Mouse (Mus musculus): ENCODE measurements at regions not wholly inside any gene's neighbourhood (a gene's known extent, or its start where the extent isn't known, plus 50 kb on each side); places are given as distances from the start of the nearest gene placed in this dataset.

DNA sequence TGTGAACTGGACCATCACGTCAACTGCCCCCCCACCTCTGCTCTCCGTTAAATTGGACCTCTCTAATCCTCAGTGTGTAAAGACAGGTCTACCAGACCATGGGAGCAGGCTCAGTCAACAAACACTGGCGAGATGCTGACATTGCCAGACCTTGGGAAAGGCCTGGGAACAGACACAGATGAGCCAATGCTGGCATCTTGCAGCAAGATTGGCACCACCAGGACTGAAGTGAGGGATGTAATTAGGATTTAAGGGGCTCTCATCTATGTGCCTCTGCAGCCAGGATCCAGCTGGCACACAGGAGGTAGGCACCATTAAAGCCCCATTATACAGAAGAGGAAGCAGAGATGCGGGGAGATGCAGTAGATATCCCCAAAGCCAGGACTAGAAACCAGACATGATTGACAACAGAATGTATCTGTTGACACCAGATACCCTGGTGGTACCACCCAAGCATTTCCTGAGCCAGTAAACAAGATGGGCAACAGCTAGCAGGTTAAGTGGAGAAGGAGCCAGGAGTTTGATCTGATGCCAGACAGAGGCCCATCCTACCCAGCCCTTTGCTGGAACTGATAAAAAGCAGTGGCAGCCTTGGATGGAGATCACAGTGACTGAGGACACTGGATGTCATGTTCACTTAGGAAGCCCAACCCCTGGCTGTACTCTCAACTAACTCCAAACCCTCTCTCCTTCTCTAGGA lies 59.7 kb upstream of the Cplx2 start:
- no peak for ATAC-seq (ENCODE audit: low read depth)
- no peaks in the 10 kb centered on the region for H3K9me3 ChIP-seq (ENCODE audit: control insufficient read depth, low read length)
- H3K27me3 ChIP-seq (replicated peaks; ENCODE audit: control insufficient read depth, insufficient read depth, low read length) = no peaks in the 10 kb centered on the region
- H3K4me2 ChIP-seq (ENCODE audit: low read depth, low read length) = no peak overlapping the region
- 92% methylated on average over 4 of the region's 4 CpGs for WGBS
- no peak overlapping the region for H3K27ac ChIP-seq (replicated peaks; ENCODE audit: low read depth, low read length)
- no peak for DNase-seq (ENCODE audit: low spot score)
- H3K9ac ChIP-seq (ENCODE audit: low read depth, low read length) = no peak overlapping the region
- H3K4me3 ChIP-seq (ENCODE audit: low read depth, low read length) = no peak overlapping the region
- H3K4me1 ChIP-seq (ENCODE audit: control insufficient read depth, insufficient read depth, low read length) = peaks cover 24% of the 10 kb centered on the region
- 0 out of 2 replicates have a peak, but pooled peaks cover 3% of the 10 kb centered on the region for H3K36me3 ChIP-seq (ENCODE audit: control insufficient read depth, insufficient read depth, low read length)

DNA sequence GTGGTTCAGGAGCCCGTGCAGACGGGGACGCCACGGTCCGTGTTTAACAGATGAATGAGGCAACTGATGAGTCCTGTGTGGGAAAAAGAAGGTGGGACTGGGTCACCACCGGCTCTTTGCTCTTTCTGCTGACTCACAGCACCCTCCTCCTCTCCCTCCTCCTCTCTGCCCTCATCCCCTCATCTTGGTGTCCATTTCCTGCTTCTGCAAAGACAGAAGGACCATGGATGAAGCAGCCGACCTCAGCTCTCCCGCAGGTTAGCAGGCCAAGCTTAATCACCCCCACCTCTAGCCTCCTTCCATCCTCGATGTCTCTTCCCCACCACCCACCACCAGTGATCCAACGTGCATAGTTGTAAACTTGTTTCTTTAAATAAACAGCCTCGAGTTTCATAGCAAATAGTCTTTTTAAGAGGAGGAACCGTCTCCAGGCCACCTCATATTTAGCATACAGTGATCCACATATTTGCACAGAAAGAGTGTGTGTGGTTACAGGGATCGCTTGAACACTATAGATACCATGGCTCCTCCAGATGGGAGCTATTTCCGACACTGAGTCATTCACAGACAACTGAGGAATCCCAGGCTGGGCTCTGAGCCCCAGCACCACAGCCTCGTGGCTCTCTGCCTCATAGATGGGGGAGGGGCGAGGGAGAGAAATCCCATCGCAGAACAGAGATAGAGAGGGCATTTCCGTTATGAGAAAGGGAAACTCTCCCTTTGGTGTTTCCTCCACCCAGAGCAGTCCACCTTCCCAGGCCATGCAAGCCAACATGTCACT lies 58.6 kb upstream of the Cplx2 start:
- 59% methylated on average over 18 of the region's 18 CpGs for WGBS
- ATAC-seq (ENCODE audit: low read depth) = peak; percentile 69; the same call in 1 of the 2 replicates
- Histone ChIP-seq H3K36me3 (ENCODE audit: control insufficient read depth, insufficient read depth, low read length) (0 out of 2 replicates have a peak, but pooled peaks cover 3% of the 10 kb centered on the region), H3K9ac (ENCODE audit: low read depth, low read length) (no peak overlapping the region), H3K4me1 (ENCODE audit: control insufficient read depth, insufficient read depth, low read length) (peaks cover 14% of the 10 kb centered on the region), H3K27ac (replicated peaks; ENCODE audit: low read depth, low read length) (no peak overlapping the region), H3K4me2 (ENCODE audit: low read depth, low read length) (no peak overlapping the region), H3K9me3 (ENCODE audit: control insufficient read depth, low read length) (no peaks in the 10 kb centered on the region), H3K27me3 (replicated peaks; ENCODE audit: control insufficient read depth, insufficient read depth, low read length) (no peaks in the 10 kb centered on the region), H3K4me3 (ENCODE audit: low read depth, low read length) (no peak overlapping the region)
- peak; percentile 76 for DNase-seq (ENCODE audit: low spot score)

DNA sequence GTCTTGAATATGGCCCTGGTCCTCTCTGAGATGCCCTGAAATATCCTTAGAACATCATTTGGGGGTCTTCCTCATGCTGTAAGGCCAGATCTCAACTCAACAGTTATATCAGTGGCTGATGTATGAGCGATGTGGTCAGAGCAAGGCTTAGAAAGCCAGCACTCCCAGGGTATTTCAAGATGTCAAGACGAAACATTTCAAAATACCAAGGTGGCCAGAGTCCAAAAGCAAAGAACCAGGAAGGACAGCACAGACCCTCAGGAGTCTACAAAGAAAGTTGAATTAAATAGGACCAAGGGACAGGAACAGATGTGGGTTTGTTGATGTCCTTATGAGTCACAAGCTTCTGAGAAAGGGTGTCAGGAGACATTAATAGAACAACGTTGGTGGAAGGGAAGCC lies 55.8 kb upstream of the Cplx2 start:
- 84% methylated on average over 3 of the region's 3 CpGs for WGBS
- DNase-seq (ENCODE audit: low spot score) = no peak

DNA sequence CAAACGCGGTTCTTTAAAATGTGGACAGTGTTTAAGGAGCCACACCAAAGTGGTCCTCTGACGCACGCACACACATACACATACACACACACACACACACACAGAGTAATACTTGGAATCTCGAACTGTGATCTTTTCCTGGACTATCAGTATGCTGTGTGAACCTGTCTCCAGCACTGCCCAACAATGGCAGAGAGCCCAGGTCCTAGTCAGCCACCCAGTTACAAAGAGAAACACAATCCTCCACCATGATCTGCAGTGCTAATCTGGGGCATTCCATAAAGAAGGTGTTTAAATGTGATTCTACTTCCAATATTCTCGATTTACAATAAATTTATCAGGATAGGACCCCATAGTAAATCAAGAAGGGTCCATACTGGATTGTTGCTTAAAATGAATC lies 54.2 kb upstream of the Cplx2 start:
- DNase-seq (ENCODE audit: low spot score) = no peak

More for the DNA sequence above, 55.8 kb upstream of the Cplx2 start:
- H3K4me3 ChIP-seq (ENCODE audit: low read depth, low read length) = no peak overlapping the region
- H3K9me3 ChIP-seq (ENCODE audit: control insufficient read depth, low read length) = no peaks in the 10 kb centered on the region
- 0 out of 2 replicates have a peak, but pooled peaks cover 3% of the 10 kb centered on the region for H3K36me3 ChIP-seq (ENCODE audit: control insufficient read depth, insufficient read depth, low read length)
- H3K4me1 ChIP-seq (ENCODE audit: control insufficient read depth, insufficient read depth, low read length) = peaks cover 5% of the 10 kb centered on the region; the same call in 1 of the 2 replicates
- no peak overlapping the region for H3K27ac ChIP-seq (replicated peaks; ENCODE audit: low read depth, low read length)
- no peak overlapping the region for H3K4me2 ChIP-seq (ENCODE audit: low read depth, low read length)
- no peaks in the 10 kb centered on the region for H3K27me3 ChIP-seq (replicated peaks; ENCODE audit: control insufficient read depth, insufficient read depth, low read length)
- ATAC-seq (ENCODE audit: low read depth) = no peak
- no peak overlapping the region for H3K9ac ChIP-seq (ENCODE audit: low read depth, low read length)

DNA sequence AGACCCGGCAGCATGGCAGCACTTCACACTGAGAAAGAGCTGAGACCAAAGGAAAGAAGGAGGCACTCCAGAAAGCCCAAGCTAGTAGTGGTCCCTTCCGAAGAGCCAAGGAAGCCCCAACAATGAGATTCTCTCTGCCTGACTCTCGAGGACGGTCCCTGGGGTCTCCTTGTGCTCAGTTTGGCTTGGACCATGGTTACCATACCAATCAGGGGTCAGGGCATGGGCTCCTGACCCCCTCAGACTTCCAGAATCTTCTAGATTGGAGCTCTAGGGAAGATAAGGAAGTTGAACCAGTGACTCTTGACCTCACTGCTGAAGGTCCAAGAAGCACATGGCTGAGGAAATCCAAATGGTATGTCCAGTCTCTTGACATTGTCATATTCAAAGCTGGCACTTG lies 53.0 kb upstream of the Cplx2 start:
- no peak for DNase-seq (ENCODE audit: low spot score)
- 95% methylated on average over 4 of the region's 4 CpGs for WGBS
- H3K27me3 ChIP-seq (replicated peaks; ENCODE audit: control insufficient read depth, insufficient read depth, low read length) = no peaks in the 10 kb centered on the region
- no peaks in the 10 kb centered on the region for H3K4me1 ChIP-seq (ENCODE audit: control insufficient read depth, insufficient read depth, low read length)
- 0 out of 2 replicates have a peak, but pooled peaks cover 3% of the 10 kb centered on the region for H3K36me3 ChIP-seq (ENCODE audit: control insufficient read depth, insufficient read depth, low read length)
- no peak overlapping the region for H3K4me2 ChIP-seq (ENCODE audit: low read depth, low read length)
- ATAC-seq (ENCODE audit: low read depth) = no peak
- H3K27ac ChIP-seq (replicated peaks; ENCODE audit: low read depth, low read length) = no peak overlapping the region
- no peak overlapping the region for H3K9ac ChIP-seq (ENCODE audit: low read depth, low read length)
- no peak overlapping the region for H3K4me3 ChIP-seq (ENCODE audit: low read depth, low read length)
- no peaks in the 10 kb centered on the region for H3K9me3 ChIP-seq (ENCODE audit: control insufficient read depth, low read length)

More for the DNA sequence above, 54.2 kb upstream of the Cplx2 start:
- no peak for ATAC-seq (ENCODE audit: low read depth)
- no peak overlapping the region for H3K9ac ChIP-seq (ENCODE audit: low read depth, low read length)
- no peaks in the 10 kb centered on the region for H3K27me3 ChIP-seq (replicated peaks; ENCODE audit: control insufficient read depth, insufficient read depth, low read length)
- peaks cover 5% of the 10 kb centered on the region; the same call in 1 of the 2 replicates for H3K4me1 ChIP-seq (ENCODE audit: control insufficient read depth, insufficient read depth, low read length)
- H3K27ac ChIP-seq (replicated peaks; ENCODE audit: low read depth, low read length) = no peak overlapping the region
- H3K36me3 ChIP-seq (ENCODE audit: control insufficient read depth, insufficient read depth, low read length) = 0 out of 2 replicates have a peak, but pooled peaks cover 3% of the 10 kb centered on the region
- H3K4me2 ChIP-seq (ENCODE audit: low read depth, low read length) = no peak overlapping the region
- no peaks in the 10 kb centered on the region for H3K9me3 ChIP-seq (ENCODE audit: control insufficient read depth, low read length)
- WGBS = 91% methylated on average over 6 of the region's 6 CpGs
- H3K4me3 ChIP-seq (ENCODE audit: low read depth, low read length) = no peak overlapping the region

DNA sequence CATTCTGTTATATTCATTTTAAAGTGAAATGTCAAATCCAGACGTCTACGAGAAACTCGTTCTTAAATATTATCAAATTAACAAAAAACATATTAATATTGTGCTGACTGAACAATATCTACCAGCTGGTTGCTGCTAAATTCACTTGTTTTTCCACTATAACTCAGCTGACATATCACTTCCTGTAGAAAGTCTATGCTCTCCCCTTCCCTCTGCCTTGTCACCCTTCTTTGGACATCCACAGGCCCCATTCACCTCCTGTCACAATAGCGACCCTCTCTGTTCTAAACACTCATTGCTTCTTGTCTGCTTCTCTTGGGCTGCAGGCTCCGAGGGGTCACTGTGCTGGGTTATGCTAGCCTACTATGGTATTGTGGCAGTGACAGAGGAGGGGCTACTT lies 52.5 kb upstream of the Cplx2 start:
- H3K4me2 ChIP-seq (ENCODE audit: low read depth, low read length) = no peak overlapping the region
- WGBS = 82% methylated on average over 5 of the region's 5 CpGs
- no peaks in the 10 kb centered on the region for H3K4me1 ChIP-seq (ENCODE audit: control insufficient read depth, insufficient read depth, low read length)
- no peak for ATAC-seq (ENCODE audit: low read depth)
- DNase-seq (ENCODE audit: low spot score) = no peak
- H3K9me3 ChIP-seq (ENCODE audit: control insufficient read depth, low read length) = no peaks in the 10 kb centered on the region
- H3K36me3 ChIP-seq (ENCODE audit: control insufficient read depth, insufficient read depth, low read length) = 0 out of 2 replicates have a peak, but pooled peaks cover 3% of the 10 kb centered on the region
- H3K27me3 ChIP-seq (replicated peaks; ENCODE audit: control insufficient read depth, insufficient read depth, low read length) = no peaks in the 10 kb centered on the region
- H3K4me3 ChIP-seq (ENCODE audit: low read depth, low read length) = no peak overlapping the region
- no peak overlapping the region for H3K27ac ChIP-seq (replicated peaks; ENCODE audit: low read depth, low read length)
- H3K9ac ChIP-seq (ENCODE audit: low read depth, low read length) = no peak overlapping the region

DNA sequence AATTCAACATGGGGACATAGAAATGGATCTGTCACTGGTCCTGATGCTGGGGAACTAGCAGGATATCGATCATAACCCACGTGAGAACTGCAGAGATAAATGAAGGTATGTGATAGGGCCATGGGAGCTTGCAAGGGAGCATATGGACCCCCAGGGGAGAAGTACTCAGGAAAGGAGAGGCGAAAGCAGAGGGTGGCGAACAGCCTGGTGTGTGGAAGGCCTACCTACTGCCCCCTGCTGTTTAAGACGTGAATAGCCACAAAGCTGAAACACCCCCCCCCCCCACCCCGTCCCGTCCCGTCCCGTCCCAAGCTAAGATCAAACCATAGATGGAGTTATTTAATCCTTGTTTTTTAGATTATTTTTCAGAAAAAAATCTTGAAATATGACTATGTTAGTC lies 50.9 kb upstream of the Cplx2 start:
- H3K4me3 ChIP-seq (ENCODE audit: low read depth, low read length) = no peak overlapping the region
- H3K9me3 ChIP-seq (ENCODE audit: control insufficient read depth, low read length) = no peaks in the 10 kb centered on the region
- no peak overlapping the region for H3K27ac ChIP-seq (replicated peaks; ENCODE audit: low read depth, low read length)
- no peak for ATAC-seq (ENCODE audit: low read depth)
- WGBS = 67% methylated on average over 9 of the region's 9 CpGs
- no peak for DNase-seq (ENCODE audit: low spot score)
- no peak overlapping the region for H3K9ac ChIP-seq (ENCODE audit: low read depth, low read length)
- no peaks in the 10 kb centered on the region for H3K4me1 ChIP-seq (ENCODE audit: control insufficient read depth, insufficient read depth, low read length)
- H3K27me3 ChIP-seq (replicated peaks; ENCODE audit: control insufficient read depth, insufficient read depth, low read length) = no peaks in the 10 kb centered on the region
- H3K4me2 ChIP-seq (ENCODE audit: low read depth, low read length) = no peak overlapping the region
- no peaks in the 10 kb centered on the region for H3K36me3 ChIP-seq (ENCODE audit: control insufficient read depth, insufficient read depth, low read length)

DNA sequence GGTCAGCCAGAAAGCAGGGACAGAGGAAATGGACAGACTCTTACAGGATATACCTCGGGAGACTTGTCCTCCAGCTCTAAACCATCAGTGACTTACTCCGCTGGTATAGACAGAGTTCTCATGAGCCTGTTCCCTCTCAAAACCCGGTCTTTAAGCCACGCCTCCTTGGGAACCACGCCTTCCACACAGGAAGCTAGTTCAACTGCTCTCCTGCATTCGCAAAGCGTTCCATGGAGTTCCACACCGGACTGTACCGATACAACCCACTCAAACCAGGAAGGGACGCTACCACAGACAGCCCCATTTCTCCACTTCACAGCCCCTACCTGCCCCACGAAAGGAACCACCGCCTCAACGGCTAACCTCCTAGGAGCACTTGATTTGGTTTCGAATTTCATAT lies 50.1 kb upstream of the Cplx2 start:
- H3K4me2 ChIP-seq (ENCODE audit: low read depth, low read length) = no peak overlapping the region
- H3K4me3 ChIP-seq (ENCODE audit: low read depth, low read length) = no peak overlapping the region
- H3K36me3 ChIP-seq (ENCODE audit: control insufficient read depth, insufficient read depth, low read length) = no peaks in the 10 kb centered on the region
- ATAC-seq (ENCODE audit: low read depth) (no peak), DNase-seq (ENCODE audit: low spot score) (no peak)
- WGBS = 76% methylated on average over 14 of the region's 14 CpGs
- no peak overlapping the region for H3K9ac ChIP-seq (ENCODE audit: low read depth, low read length)
- no peaks in the 10 kb centered on the region for H3K9me3 ChIP-seq (ENCODE audit: control insufficient read depth, low read length)
- H3K4me1 ChIP-seq (ENCODE audit: control insufficient read depth, insufficient read depth, low read length) = no peaks in the 10 kb centered on the region
- H3K27me3 ChIP-seq (replicated peaks; ENCODE audit: control insufficient read depth, insufficient read depth, low read length) = no peaks in the 10 kb centered on the region
- no peak overlapping the region for H3K27ac ChIP-seq (replicated peaks; ENCODE audit: low read depth, low read length)
